Mouse (Mus musculus) hindbrain, embryonic 13.5 days (tissue): Measurements from ENCODE around the gene Atp1a2. TPM values are rescaled to one million over a fixed set of nuclear protein-coding genes. Genes with fewer than 3 reads are reported as not detected.

ENCODE experiments used
- ATAC-seq: fragments of 200-750 bp; cut with Nextera tagmentation; 2 replicates; pipeline ENCODE4 v1.8.0; 2017; ENCODE audit warnings: moderate TSS enrichment; ENCODE audit not compliant: low FRiP score
- H3K27ac ChIP-seq: fragments of 300-500 bp; sonication (generic); 2 replicates; pipeline ENCODE4 v1.5.1; 2015; ENCODE audit warnings: inconsistent platforms, mild to moderate bottlenecking, moderate library complexity
- H3K27me3 ChIP-seq: fragments of 300-500 bp; sonication (generic); 2 replicates; pipeline ENCODE4 v1.6.1; 2015; ENCODE audit warnings: mild to moderate bottlenecking, inconsistent platforms
- H3K36me3 ChIP-seq: fragments of 300-500 bp; sonication (generic); 2 replicates; pipeline ENCODE4 v1.6.1; 2015; ENCODE audit warnings: mild to moderate bottlenecking, inconsistent platforms
- H3K4me1 ChIP-seq: fragments of 300-500 bp; sonication (generic); replicated peaks from 2 replicates; pipeline ENCODE4 v1.6.1; 2015; ENCODE audit warnings: inconsistent platforms
- H3K4me2 ChIP-seq: fragments of 300-500 bp; sonication (generic); 2 replicates; pipeline ENCODE4 v1.6.1; 2015; ENCODE audit warnings: inconsistent platforms, mild to moderate bottlenecking, moderate library complexity
- H3K4me3 ChIP-seq: fragments of 300-500 bp; sonication (generic); 2 replicates; pipeline ENCODE4 v1.5.1; 2015; ENCODE audit warnings: mild to moderate bottlenecking, inconsistent platforms
- H3K9ac ChIP-seq: fragments of 300-500 bp; sonication (generic); 2 replicates; pipeline ENCODE4 v1.6.1; 2015; ENCODE audit warnings: mild to moderate bottlenecking, inconsistent platforms
- H3K9me3 ChIP-seq: fragments of 300-500 bp; sonication (generic); 2 replicates; pipeline ENCODE4 v1.6.1; 2016; ENCODE audit warnings: inconsistent platforms
- WGBS: fragments of 180-500 bp; shearing (Covaris S2); methylation state at CpG from one replicate; pipeline ENCODE4 v1.1.7; 2015; 5-methylcytosine and 5-hydroxymethylcytosine counted together
- polyA plus RNA-seq: library from polyadenylated mRNA; unstranded; fragments of >200 nt; fragmentation: Nextera tagmentation; extraction: Ambion mirVana; gene quantifications from 2 replicates; pipeline ENCODE4 v1.2.1, GENCODE M21; 2015

Atp1a2 gene
- polyA plus RNA-seq, 1 experiment from 2014 or later, result 42.3 TPM

- Histone ChIP-seq H3K4me1 (peaks cover 6% of the 10 kb centered on the region; the same call in 1 of the 2 replicates), H3K27ac (no peak overlapping the region), H3K36me3 (peaks cover 3% of the 10 kb centered on the region; the same call in 1 of the 2 replicates), H3K9me3 (no peaks in the 10 kb centered on the region), H3K27me3 (no peaks in the 10 kb centered on the region), H3K4me2 (no peak overlapping the region), H3K4me3 (no peak overlapping the region), H3K9ac (no peak overlapping the region)
- 80% methylated on average over 16 of the region's 16 CpGs for WGBS
- ATAC-seq, result no peak
Observed at GRCm38 (mm10) chr1:172279768-172280509, 17.9 kb downstream of the Atp1a2 start.

GRCm38 (mm10) chr1:172278328-172278727 is 19.5 kb downstream of the Atp1a2 start:
- no peak overlapping the region for H3K4me3 ChIP-seq
- 95% methylated on average over 13 of the region's 13 CpGs for WGBS
- no peaks in the 10 kb centered on the region for H3K9me3 ChIP-seq
- H3K27ac ChIP-seq, result no peak overlapping the region
- peaks cover 6% of the 10 kb centered on the region; the same call in 1 of the 2 replicates for H3K4me1 ChIP-seq
- H3K9ac ChIP-seq, result no peak overlapping the region
- no peaks in the 10 kb centered on the region for H3K36me3 ChIP-seq
- ATAC-seq, result no peak
- no peaks in the 10 kb centered on the region for H3K27me3 ChIP-seq
- H3K4me2 ChIP-seq, result no peak overlapping the region

- Histone ChIP-seq H3K27ac (no peak overlapping the region), H3K27me3 (no peaks in the 10 kb centered on the region), H3K9ac (no peak overlapping the region), H3K36me3 (no peaks in the 10 kb centered on the region), H3K4me2 (no peak overlapping the region), H3K4me1 (peaks cover 6% of the 10 kb centered on the region; the same call in 1 of the 2 replicates), H3K9me3 (no peaks in the 10 kb centered on the region), H3K4me3 (no peak overlapping the region)
- ATAC-seq, result no peak
- WGBS, result 79% methylated on average over 3 of the region's 3 CpGs
Observed at GRCm38 (mm10) chr1:172277172-172277571, 20.7 kb downstream of the Atp1a2 start.

GRCm38 (mm10) chr1:172274547-172274946 is 23.3 kb downstream of the Atp1a2 start:
- Histone ChIP-seq H3K27me3 (no peaks in the 10 kb centered on the region), H3K9ac (no peak overlapping the region), H3K4me1 (peaks cover 10% of the 10 kb centered on the region), H3K27ac (no peak overlapping the region), H3K4me2 (no peak overlapping the region), H3K36me3 (no peaks in the 10 kb centered on the region), H3K9me3 (no peaks in the 10 kb centered on the region), H3K4me3 (no peak overlapping the region)
- ATAC-seq, result no peak
- 72% methylated on average over 5 of the region's 5 CpGs for WGBS

- no peaks in the 10 kb centered on the region for H3K27me3 ChIP-seq
- H3K36me3 ChIP-seq, result no peaks in the 10 kb centered on the region
- no peaks in the 10 kb centered on the region for H3K9me3 ChIP-seq
- H3K4me3 ChIP-seq, result no peak overlapping the region
- ATAC-seq, result no peak
- 75% methylated on average over 5 of the region's 5 CpGs for WGBS
- no peak overlapping the region for H3K9ac ChIP-seq
- peaks cover 9% of the 10 kb centered on the region for H3K4me1 ChIP-seq
- H3K4me2 ChIP-seq, result no peak overlapping the region
- no peak overlapping the region for H3K27ac ChIP-seq
Observed at GRCm38 (mm10) chr1:172274116-172274515, 23.7 kb downstream of the Atp1a2 start.

- ATAC-seq, result no peak
- Histone ChIP-seq H3K27me3 (no peaks in the 10 kb centered on the region), H3K4me2 (no peak overlapping the region), H3K4me1 (peaks cover 9% of the 10 kb centered on the region), H3K9ac (no peak overlapping the region), H3K27ac (no peak overlapping the region), H3K4me3 (no peak overlapping the region), H3K9me3 (no peaks in the 10 kb centered on the region), H3K36me3 (no peaks in the 10 kb centered on the region)
- WGBS, result 90% methylated on average over 6 of the region's 6 CpGs
Observed at GRCm38 (mm10) chr1:172273386-172273785, 24.5 kb downstream of the Atp1a2 start.

GRCm38 (mm10) chr1:172271765-172272164 is 26.1 kb downstream of the Atp1a2 start:
- Histone ChIP-seq H3K9me3 (no peaks in the 10 kb centered on the region), H3K4me3 (no peak overlapping the region), H3K9ac (no peak overlapping the region), H3K27me3 (no peaks in the 10 kb centered on the region), H3K36me3 (no peaks in the 10 kb centered on the region), H3K27ac (peak overlapping the region; percentile 40; the same call in 1 of the 2 replicates), H3K4me1 (peaks cover 9% of the 10 kb centered on the region), H3K4me2 (no peak overlapping the region)
- ATAC-seq, result peak; percentile 87
- 43% methylated on average over 10 of the region's 10 CpGs for WGBS

- 63% methylated on average over 3 of the region's 3 CpGs for WGBS
- H3K27me3 ChIP-seq, result no peaks in the 10 kb centered on the region
- H3K9ac ChIP-seq, result no peak overlapping the region
- H3K36me3 ChIP-seq, result no peaks in the 10 kb centered on the region
- H3K9me3 ChIP-seq, result no peaks in the 10 kb centered on the region
- H3K4me2 ChIP-seq, result no peak overlapping the region
- H3K4me3 ChIP-seq, result no peak overlapping the region
- 0 out of 2 replicates have a peak, but pooled peaks have one; percentile 64 for ATAC-seq
- H3K27ac ChIP-seq, result peak overlapping the region; percentile 40
- H3K4me1 ChIP-seq, result peaks cover 9% of the 10 kb centered on the region
Observed at GRCm38 (mm10) chr1:172271208-172271607, 26.7 kb downstream of the Atp1a2 start.

- Histone ChIP-seq H3K4me3 (no peak within 1 kb of the TSS), H3K36me3 (no peaks in the 10 kb centered on the region), H3K27ac (peak within 1 kb of the TSS; percentile 53), H3K4me2 (no peak within 1 kb of the TSS), H3K9me3 (peaks cover 4% of the 10 kb centered on the region; the same call in 1 of the 2 replicates), H3K4me1 (peaks cover 9% of the 10 kb centered on the region), H3K9ac (no peak within 1 kb of the TSS), H3K27me3 (no peaks in the 10 kb centered on the region)
- ATAC-seq, result peak; percentile 52; the same call in 1 of the 2 replicates
- 14% methylated on average over 8 of the region's 8 CpGs for WGBS
Observed at GRCm38 (mm10) chr1:172261477-172262078, 36.3 kb downstream of the Atp1a2 start, which contains the start of gene Igsf8. Gene Igsf8 (plus strand): TSS chr1:172261641.

GRCm38 (mm10) chr1:172258314-172258713 is 39.5 kb downstream of the Atp1a2 start, which contains the start of gene Atp1a4:
Gene Atp1a4 (minus strand): TSS chr1:172258414.
- H3K9ac ChIP-seq, result no peak within 1 kb of the TSS
- no peaks in the 10 kb centered on the region for H3K27me3 ChIP-seq
- WGBS, result 88% methylated on average over 6 of the region's 6 CpGs
- no peak within 1 kb of the TSS for H3K27ac ChIP-seq
- H3K36me3 ChIP-seq, result no peaks in the 10 kb centered on the region
- H3K4me3 ChIP-seq, result no peak within 1 kb of the TSS
- no peaks in the 10 kb centered on the region for H3K9me3 ChIP-seq
- peaks cover 9% of the 10 kb centered on the region for H3K4me1 ChIP-seq
- H3K4me2 ChIP-seq, result no peak within 1 kb of the TSS
- no peak for ATAC-seq

GRCm38 (mm10) chr1:172247679-172248078 is 50.2 kb downstream of the Atp1a2 start:
- 41% methylated on average over 2 of the region's 2 CpGs for WGBS
- Histone ChIP-seq H3K9me3 (no peaks in the 10 kb centered on the region), H3K9ac (no peak overlapping the region), H3K27ac (no peak overlapping the region), H3K36me3 (no peaks in the 10 kb centered on the region), H3K27me3 (0 out of 2 replicates have a peak, but pooled peaks cover 12% of the 10 kb centered on the region), H3K4me1 (peaks cover 12% of the 10 kb centered on the region), H3K4me3 (no peak overlapping the region), H3K4me2 (no peak overlapping the region)
- ATAC-seq, result no peak

- Histone ChIP-seq H3K4me2 (no peak overlapping the region), H3K4me3 (no peak overlapping the region), H3K4me1 (peaks cover 12% of the 10 kb centered on the region), H3K27me3 (0 out of 2 replicates have a peak, but pooled peaks cover 12% of the 10 kb centered on the region), H3K9ac (no peak overlapping the region), H3K27ac (no peak overlapping the region), H3K36me3 (no peaks in the 10 kb centered on the region), H3K9me3 (no peaks in the 10 kb centered on the region)
- ATAC-seq, result no peak
- 69% methylated on average over 4 of the region's 4 CpGs for WGBS
Observed at GRCm38 (mm10) chr1:172247216-172247615, 50.6 kb downstream of the Atp1a2 start.
